Mouse (Mus musculus): ENCODE results near the gene Tmem248. TPM values are rescaled to one million over a fixed set of nuclear protein-coding genes. Genes with fewer than 3 reads are reported as not detected.

Tmem248 gene
- total RNA-seq, 2 experiments from 2014 or later, result 32.8 to 33.6 TPM

GRCm38 (mm10) chr5:130200233-130201029 is 16.4 kb upstream of the Tmem248 start:
- no peak for DNase-seq (ENCODE audit: low spot score)
- intact Hi-C loops (cut with DNase I), result no loop called here

- intact Hi-C loops (cut with DNase I), result no loop called here
- DNase-seq (ENCODE audit: low spot score), result no peak
Measured at GRCm38 (mm10) chr5:130203948-130204347, 12.9 kb upstream of the Tmem248 start.

- intact Hi-C loops (cut with DNase I), result no loop called here
Measured at GRCm38 (mm10) chr5:130204560-130204959, 12.3 kb upstream of the Tmem248 start.

GRCm38 (mm10) chr5:130205441-130206023 is 11.3 kb upstream of the Tmem248 start:
- no peak for DNase-seq (ENCODE audit: low spot score)
- intact Hi-C loops (cut with DNase I), result no loop called here

More at GRCm38 (mm10) chr5:130204560-130204959, 12.3 kb upstream of the Tmem248 start:
- no peak for DNase-seq (ENCODE audit: low spot score)

GRCm38 (mm10) chr5:130207299-130207698 is 9.6 kb upstream of the Tmem248 start:
- no peak for DNase-seq (ENCODE audit: low spot score)
- intact Hi-C loops (cut with DNase I), result no loop called here

GRCm38 (mm10) chr5:130212956-130213355 is 3.9 kb upstream of the Tmem248 start:
- intact Hi-C loops (cut with DNase I), result no loop called here

GRCm38 (mm10) chr5:130217406-130217805 is 525 bp downstream of the Tmem248 start:
- DNase-seq (ENCODE audit: low spot score), result no peak

More at GRCm38 (mm10) chr5:130212956-130213355, 3.9 kb upstream of the Tmem248 start:
- DNase-seq (ENCODE audit: low spot score), result no peak

GRCm38 (mm10) chr5:130218336-130218735 is 1.5 kb downstream of the Tmem248 start:
- intact Hi-C loops (cut with DNase I), result no loop called here
- no peak for DNase-seq (ENCODE audit: low spot score)

More at GRCm38 (mm10) chr5:130217406-130217805, 525 bp downstream of the Tmem248 start:
- intact Hi-C loops (cut with DNase I), result no loop called here

GRCm38 (mm10) chr5:130221316-130221715 is 4.4 kb downstream of the Tmem248 start:
- intact Hi-C loops (cut with DNase I), result loop anchor here (5.0 kb wide), 1 partner anchor 219 kb away; the partner anchor contains the start of gene Gusb
- DNase-seq (ENCODE audit: low spot score), result no peak

- DNase-seq (ENCODE audit: low spot score), result no peak
- intact Hi-C loops (cut with DNase I), result loop anchor here (5.0 kb wide), 1 partner anchor 219 kb away; the partner anchor contains the start of gene Gusb
Measured at GRCm38 (mm10) chr5:130221760-130222145, 4.9 kb downstream of the Tmem248 start.

- intact Hi-C loops (cut with DNase I), result loop anchor here (5.0 kb wide), 1 partner anchor 220 kb away; the partner anchor contains the start of gene Gusb
Measured at GRCm38 (mm10) chr5:130222146-130223004, 5.5 kb downstream of the Tmem248 start.

GRCm38 (mm10) chr5:130226790-130227189 is 9.9 kb downstream of the Tmem248 start:
- no peak for DNase-seq (ENCODE audit: low spot score)
- intact Hi-C loops (cut with DNase I), result no loop called here

More at GRCm38 (mm10) chr5:130222146-130223004, 5.5 kb downstream of the Tmem248 start:
- DNase-seq (ENCODE audit: low spot score), result peak; percentile 89

- no peak for DNase-seq (ENCODE audit: low spot score)
- intact Hi-C loops (cut with DNase I), result no loop called here
Measured at GRCm38 (mm10) chr5:130228120-130228519, 11.2 kb downstream of the Tmem248 start.

- intact Hi-C loops (cut with DNase I), result no loop called here
- no peak for DNase-seq (ENCODE audit: low spot score)
Measured at GRCm38 (mm10) chr5:130236302-130236701, 19.4 kb downstream of the Tmem248 start.

GRCm38 (mm10) chr5:130239236-130239635 is 22.4 kb downstream of the Tmem248 start:
- DNase-seq (ENCODE audit: low spot score), result no peak
- intact Hi-C loops (cut with DNase I), result no loop called here

- DNase-seq (ENCODE audit: low spot score), result no peak
- intact Hi-C loops (cut with DNase I), result no loop called here
Measured at GRCm38 (mm10) chr5:130239856-130240255, 23.0 kb downstream of the Tmem248 start.

GRCm38 (mm10) chr5:130241426-130241825 is 24.5 kb downstream of the Tmem248 start:
- no peak for DNase-seq (ENCODE audit: low spot score)
- intact Hi-C loops (cut with DNase I), result no loop called here

GRCm38 (mm10) chr5:130247823-130248222 is 30.9 kb downstream of the Tmem248 start:
- intact Hi-C loops (cut with DNase I), result no loop called here
- no peak for DNase-seq (ENCODE audit: low spot score)

- intact Hi-C loops (cut with DNase I), result no loop called here
- DNase-seq (ENCODE audit: low spot score), result no peak
Measured at GRCm38 (mm10) chr5:130254164-130255016, 37.5 kb downstream of the Tmem248 start.
